Mouse (Mus musculus) thymus, adult 18-20 months (tissue): ENCODE measurements around the gene Dcun1d4.
A peak's percentile ranks its signal among the peaks of the same experiment; 100 is the strongest.
"Not testable (repeated sequence)": the region's sequence is repeated elsewhere in the genome, so short reads cannot be mapped to it uniquely, and the experiment has no call there.

ENCODE experiments used
- DNase-seq, 2 experiments: peaks; one replicate each; pipeline ENCODE4 v3.0.0; 2022; ENCODE audit warnings: mixed read lengths in 2 of 2

Gene Dcun1d4

DNA sequence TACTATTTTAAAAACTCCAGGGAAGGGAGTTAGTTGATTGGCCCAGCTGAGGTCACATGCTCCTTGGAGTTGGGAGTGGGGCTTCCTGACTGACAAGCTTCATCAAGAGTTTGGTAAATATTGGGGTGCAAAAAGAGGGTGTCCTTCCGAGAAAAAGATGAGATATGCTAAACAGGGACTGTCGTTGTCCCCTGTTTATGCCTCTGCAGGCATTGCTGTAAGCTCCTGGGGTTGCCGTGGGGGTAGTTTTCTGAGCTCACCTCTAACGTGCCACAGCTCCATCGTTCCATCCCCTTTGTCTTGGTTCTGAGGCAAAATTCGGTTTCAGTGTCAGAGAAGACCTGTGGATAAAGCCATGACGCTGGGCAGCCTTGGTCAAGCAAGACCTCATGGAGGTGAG lies at the start of gene Dcun1d4:
TSS of gene Dcun1d4 (plus strand) at position 301 of the 400 bp plus-strand sequence.
- no peak for DNase-seq

DNA sequence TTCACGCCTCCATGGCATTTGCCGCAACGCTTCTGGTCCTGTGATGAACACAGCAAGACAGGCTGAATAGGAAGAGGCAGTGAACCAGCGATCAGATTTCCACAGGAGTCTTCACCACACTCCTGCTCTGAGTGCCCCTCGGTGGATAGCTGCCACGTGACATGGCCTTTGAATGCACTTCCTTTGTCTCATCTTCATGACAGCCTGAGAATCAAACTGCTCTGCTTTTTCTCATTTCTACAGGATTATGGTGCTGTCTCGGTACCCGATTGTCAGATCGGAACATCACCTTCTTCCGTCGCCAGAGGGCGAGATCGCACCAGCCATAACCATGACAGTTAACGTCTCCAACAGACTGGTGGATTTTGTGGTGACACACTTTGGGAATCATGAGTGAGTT lies 49.2 kb upstream of the Dcun1d4 start:
- peak; percentile 10 to 31 for DNase-seq

DNA sequence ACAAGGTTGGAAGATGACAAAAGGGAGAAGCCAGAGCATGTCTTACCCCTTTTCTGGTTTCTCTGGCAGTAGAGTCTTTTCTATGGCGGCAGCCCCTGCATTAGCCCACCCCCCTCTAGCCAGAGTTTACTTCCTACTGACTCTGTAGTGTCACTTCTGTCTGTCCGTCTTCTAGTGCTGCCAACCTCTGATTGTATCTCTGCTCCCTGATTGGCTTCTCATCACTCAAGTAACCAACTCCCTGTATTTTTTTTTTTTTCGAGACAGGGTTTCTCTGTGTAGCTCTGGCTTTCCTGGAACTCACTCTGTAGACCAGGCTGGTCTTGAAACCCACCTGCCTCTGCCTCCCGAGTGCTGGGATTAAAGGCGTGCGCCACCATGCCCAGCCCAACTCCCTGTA lies 48.0 kb upstream of the Dcun1d4 start:
- DNase-seq, result no peak

GRCm38 (mm10) chr5:73434764-73435163 lies 46.0 kb upstream of the Dcun1d4 start:
- DNase-seq, result no peak

DNA sequence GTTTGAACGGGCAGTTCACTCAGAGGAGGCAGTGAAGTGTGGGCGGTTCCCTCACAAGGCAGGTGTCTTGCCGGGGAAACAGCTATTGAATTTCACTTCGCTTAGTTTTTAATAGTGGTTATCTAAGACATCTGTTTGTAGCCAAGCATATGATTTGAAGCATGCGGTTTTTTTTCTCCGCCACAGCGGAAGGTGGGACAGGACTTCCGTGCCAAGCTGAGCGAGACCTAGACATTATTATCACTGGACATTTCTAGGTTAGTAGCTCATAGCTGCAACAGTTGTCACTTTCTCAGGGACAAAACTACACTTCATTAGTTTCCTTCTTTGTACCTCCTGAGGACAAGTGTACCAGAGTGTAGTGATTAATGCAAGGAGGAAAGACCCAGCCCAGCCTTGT lies 38.6 kb upstream of the Dcun1d4 start:
- DNase-seq, result no peak

DNA sequence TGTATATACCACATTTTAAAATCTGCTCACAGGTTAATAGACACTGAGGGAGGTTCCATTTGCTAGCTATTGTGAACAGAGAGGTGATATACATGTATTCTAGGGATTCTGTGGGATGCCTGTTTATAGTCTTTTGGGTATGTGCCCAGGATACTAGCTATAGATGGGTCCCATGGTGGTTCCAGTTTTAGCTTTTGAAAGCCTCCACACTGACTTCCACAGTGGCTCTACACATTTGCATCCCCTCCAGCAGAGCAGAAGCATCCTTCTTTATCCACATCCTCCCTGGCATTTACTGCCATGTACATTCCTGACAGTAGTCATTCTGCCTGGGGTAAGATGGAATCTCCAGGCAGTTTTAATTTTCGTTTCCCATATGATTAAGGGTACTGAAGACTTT lies 30.5 kb upstream of the Dcun1d4 start:
- DNase-seq, result no peak

- no peak for DNase-seq
These were observed 26.1 kb upstream of the Dcun1d4 start for GRCm38 (mm10) chr5:73454502-73455306.

DNA sequence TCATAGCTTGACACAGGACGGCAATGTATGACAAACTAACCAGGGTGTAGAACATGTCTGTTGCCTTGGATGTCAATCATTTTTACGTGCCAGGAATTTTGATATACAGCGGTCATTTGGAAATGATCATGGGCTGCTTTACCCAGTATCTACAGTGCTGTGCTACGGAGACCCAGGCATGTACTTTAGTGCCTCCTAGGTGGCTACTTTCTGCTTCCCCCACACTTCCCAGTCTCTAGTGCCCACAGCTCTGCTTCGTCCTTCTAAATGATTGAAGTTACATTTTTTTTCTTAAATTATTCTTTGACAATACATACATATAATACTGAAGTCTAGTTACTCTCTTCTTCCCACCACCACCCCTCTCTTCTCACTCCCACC lies 25.5 kb upstream of the Dcun1d4 start:
- no peak for DNase-seq

- no peak for DNase-seq
These were observed 12.1 kb upstream of the Dcun1d4 start for GRCm38 (mm10) chr5:73468462-73469433.

DNA sequence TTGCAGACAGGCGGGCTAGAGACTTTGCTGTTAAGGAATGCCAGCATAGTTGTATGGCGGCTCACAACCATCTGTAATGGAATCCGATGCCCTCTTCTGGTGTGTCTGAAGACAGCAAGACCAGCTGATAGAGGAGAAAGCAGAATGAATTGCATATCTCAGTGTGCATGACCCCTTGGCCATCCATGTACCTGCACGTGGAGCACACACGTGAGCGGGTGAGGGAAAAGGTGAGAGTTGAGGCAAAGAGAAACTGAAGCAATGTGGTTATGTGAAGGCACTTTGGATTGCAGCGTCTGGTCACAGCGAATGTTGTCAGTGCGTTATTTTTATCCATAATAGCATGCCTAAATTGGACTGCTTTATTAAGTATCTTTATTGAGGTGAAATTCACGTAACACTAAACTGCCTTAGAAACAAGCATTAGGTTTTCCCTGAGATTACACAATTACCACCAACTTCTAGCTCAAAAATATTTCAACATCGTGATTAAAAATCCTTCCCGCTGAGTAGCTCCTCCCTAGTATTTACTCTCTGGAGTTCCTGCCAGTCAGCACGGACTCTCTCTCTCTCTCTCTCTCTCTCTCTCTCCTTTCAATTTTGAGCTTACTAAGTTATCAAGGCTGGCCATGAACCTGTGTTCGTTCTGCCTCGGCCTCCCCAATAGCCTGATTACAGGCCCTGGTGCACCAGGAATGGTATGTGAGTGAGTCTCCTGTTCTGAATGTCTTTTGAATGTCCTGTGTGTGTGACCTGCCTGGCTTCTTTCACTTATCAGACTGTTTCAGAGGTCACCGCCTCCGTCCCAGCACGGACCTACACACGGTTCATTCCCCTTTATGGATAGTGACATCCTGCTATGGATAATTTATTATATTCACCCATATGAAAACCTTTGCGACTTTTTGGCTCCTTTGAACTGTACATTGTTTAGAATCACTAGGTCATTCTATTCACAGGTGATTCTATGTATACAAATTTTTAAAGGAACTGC lies 6.1 kb upstream of the Dcun1d4 start:
- no peak for DNase-seq

GRCm38 (mm10) chr5:73481401-73481800 lies 601 bp downstream of the Dcun1d4 start:
- DNase-seq, result no peak

DNA sequence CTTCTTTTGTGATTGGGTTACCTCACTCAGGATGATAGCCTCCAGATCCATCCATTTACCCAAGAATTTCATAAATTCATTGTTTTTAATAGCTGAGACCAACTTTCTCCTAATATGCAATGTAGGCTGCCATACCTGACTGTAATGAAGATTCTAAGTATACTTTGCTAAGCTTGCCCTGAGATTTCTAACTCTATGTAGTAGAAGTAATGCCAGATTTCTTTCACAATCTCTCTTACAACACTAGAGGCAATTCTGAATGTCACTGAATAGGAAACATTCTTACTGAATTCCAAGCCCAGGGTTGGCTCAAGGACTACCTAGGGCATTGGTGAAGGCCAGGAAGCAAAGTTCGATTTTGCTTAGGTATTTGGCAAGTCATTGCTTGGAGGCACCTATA lies 1.6 kb downstream of the Dcun1d4 start:
- DNase-seq, result not testable (repeated sequence)

DNA sequence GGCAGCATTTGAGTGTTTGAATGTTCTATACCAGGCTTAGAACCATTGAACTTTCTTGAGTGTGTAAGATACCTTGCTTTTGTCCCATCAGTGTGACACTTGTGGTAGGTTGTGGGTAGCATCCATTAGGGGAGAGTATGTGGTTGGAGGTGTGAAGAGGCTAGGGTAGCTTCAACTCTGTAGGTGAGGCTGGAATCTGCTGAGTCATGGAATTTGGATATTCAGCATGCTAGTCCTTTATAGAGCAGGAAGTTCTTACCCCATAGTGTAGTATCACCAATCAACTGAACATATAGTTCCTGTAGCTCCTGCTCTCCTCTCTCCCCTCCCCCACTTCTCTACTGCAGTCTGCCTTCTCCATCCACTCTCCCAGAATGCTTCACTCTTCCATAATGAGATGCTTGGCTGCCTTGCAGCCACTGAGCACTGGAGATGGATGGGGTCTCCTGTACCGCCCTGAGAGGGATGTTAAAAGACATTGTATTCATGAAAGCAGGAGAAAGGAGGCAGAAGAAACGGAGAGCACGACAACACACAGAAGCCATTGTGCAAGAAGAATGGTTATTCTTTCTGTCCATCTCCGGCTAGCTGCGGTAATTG lies 3.3 kb downstream of the Dcun1d4 start:
- DNase-seq, result no peak

DNA sequence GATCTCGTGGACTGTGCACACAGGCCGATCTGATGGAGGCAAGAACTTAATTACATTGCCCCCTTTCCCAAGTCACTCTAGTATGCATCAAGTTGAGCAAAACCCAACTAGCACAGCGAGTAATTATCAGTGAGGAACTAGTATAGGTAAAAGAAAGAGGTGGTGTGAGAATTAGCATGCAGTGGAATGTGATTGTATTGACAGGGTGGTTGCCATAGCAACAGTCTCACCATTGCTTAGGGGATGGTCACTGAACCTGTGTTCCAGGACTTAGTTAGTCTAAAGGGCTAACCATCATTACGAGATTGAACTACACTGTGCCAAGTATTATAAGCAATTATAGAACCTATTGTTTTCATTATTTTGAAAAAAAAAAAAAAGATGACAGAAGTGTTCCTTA lies 5.7 kb downstream of the Dcun1d4 start:
- no peak for DNase-seq

DNA sequence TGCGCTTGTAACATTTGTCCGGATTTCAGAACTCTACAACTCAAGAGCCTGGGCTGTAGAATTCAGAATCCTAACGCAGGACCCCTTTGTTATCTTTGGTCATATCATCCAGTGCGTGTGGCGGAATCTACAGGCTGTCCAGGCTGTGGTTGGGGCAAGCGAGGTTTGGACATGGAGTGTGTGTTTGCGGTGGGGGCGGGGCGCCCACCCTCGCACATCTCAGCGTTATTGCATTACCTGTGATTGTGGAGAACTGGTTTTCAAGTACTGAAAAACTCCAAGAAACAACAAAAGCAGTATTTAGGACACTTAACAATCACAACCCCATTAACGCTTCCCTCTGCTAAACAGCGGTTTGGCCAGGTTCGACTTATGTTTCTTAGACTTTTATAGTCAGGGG lies 9.1 kb downstream of the Dcun1d4 start:
- DNase-seq, result no peak

DNA sequence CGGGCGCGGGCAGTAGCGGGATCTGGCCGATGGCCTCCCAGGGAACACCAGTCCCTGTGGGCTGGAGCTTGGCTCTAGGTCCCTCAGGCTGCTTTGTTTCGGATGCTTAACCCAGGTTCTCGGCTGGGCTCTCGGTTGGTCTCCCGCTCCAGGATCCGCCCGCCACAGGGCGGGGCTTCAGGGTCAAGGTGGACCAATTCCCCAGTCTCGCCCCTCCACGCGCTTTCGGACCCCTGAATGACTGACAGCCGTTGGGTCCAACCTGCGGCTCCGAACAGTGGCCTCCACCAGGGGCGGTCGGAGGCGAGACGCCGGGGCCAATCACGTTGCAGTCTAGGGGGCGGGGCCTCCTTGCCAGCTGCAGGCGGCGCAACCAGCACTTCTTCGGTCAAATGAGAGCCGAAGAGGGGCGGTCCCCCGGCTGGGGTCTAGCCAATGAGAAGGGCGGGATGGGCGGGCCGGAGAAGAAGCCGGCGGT lies 9.8 kb downstream of the Dcun1d4 start:
- DNase-seq, result peak; percentile 98 to 99

DNA sequence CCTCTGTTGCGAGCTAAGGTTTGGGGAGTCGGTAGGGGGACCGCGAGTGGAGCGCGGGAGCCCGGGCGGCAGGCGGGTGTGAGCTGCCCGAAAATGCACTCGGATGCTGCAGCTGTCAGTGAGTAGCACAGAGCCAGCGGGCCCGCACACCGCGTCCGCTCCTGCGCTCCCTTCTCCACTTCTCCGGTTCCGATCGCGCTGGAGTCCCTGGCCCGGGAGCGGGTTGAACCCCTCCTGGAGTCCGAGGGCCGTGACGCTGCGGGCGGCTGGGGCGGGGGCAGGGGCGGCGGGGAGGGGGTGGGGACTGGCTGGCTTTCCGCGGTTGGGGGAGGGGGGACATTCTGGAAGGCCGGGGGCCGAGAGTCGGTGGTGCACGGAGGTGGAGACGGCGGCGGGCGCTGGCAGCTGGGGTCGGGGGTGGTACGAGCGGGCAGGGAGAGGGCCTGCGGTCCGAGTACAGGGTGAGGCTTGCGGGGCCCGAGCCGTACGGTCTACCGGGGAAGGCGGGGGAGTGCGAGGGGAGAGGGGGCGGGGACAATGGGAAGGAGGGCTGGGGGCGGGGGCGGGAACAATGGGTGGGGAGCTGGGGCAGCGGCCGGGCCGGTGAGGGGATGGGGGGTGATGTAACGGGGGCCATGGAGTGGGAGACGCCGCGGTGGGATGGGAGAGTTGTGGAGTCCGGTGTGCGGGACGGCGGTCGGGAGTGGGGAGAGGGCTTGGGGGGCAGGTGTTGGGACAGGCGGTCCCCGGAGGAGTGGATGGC lies 10.5 kb downstream of the Dcun1d4 start:
- no peak for DNase-seq

- peak; percentile 84 to 86 for DNase-seq
These were observed 11.3 kb downstream of the Dcun1d4 start for GRCm38 (mm10) chr5:73491837-73492720.

DNA sequence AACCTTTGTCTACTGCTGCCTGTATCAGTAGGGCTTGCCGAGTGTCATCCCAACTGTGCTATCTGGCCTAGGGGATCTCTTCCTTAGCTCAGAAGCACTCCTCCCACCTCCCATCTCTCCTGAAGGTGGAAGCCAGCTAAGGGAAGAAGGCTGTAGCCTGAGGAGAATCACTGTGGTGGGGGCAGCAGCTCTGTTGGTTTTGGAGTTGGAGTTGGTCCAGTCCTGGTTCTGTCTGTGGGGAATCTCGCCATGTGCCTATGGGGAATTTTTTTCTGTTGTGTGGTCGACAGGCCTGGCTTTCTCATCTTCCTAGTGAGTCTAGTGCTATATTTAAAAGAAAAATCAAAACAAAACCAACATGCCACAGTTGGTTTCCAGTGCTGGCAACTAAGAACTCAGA lies 16.6 kb downstream of the Dcun1d4 start:
- no peak for DNase-seq

DNA sequence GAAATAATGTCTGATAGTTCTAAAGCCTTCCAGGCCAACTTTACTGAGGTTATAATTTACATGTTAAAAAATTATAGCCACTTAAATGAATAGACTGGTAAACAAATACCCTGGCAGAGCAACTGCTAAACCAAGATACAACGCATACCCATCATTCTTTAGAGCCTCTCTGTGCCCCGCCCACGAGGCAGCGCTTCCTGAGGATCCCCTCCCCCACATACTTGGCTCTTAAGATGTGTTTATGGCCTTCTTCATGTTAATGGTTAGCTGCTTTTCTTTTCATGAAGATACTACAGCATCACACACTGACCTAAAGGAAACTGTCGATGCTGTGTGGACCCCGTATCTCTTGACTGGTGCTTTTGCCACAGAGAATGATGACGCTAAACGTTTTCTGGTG lies 17.8 kb downstream of the Dcun1d4 start:
- DNase-seq, result no peak
